Mouse (Mus musculus): ENCODE results near the gene Myo18b. TPM values are rescaled to one million over a fixed set of nuclear protein-coding genes. Genes with fewer than 3 reads are reported as not detected.
A peak's percentile ranks its signal among the peaks of the same experiment; 100 is the strongest.

Gene Myo18b
- polyA plus RNA-seq, 1 experiment from 2014 or later, result 0.65 TPM

DNA sequence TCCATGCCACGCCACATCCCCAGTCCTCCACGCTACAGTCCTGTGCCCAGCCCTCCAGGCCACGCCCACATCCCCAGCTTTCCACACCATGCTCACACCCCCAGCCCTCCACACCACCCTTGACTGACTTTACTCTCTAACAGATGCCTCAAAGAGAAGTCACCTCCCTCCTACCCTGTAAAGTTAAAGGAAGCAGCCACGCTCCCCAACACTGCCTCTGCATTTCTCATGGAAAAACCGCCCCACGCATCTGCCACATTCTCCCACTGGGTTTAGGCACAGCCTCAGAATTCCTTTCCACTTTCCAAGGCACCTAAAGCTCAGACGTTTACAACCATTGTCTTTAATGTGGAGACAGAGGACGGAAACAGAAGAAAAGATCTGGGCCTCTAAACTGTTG, 110.1 kb downstream of the Myo18b start:
- 0 out of 2 replicates have a peak, but pooled peaks cover 10% of the 10 kb centered on the region for H3K27me3 ChIP-seq
- H3K9me3 ChIP-seq, result no peaks in the 10 kb centered on the region
- WGBS, result 81% methylated on average over 8 of the region's 8 CpGs
- no peak overlapping the region for H3K4me2 ChIP-seq
- ATAC-seq (ENCODE audit: low FRiP score), result no peak
- no peaks in the 10 kb centered on the region for H3K4me1 ChIP-seq
- H3K4me3 ChIP-seq (replicated peaks), result no peak overlapping the region
- no peaks in the 10 kb centered on the region for H3K36me3 ChIP-seq (replicated peaks)
- no peak overlapping the region for H3K27ac ChIP-seq
- H3K9ac ChIP-seq, result no peak overlapping the region

DNA sequence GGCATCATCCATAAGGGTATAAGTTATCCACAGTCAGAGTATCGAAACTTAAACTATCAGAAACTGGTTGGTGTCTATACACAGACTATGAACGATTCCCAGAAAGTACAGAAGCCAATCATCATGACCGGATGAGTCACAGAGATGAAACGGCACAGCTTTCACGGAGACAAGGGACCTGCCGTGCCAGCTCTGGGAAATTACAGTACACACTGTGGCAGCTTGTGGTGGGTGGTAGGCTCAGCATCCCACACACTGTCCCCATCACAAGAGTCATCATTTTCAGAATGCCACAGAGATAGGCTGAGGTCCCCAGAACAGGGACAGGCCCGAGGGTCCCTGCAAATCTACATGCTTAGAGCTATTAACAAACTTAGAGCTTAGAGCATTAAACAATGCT, 114.4 kb downstream of the Myo18b start:
- no peaks in the 10 kb centered on the region for H3K27me3 ChIP-seq
- no peak overlapping the region for H3K27ac ChIP-seq
- no peak overlapping the region for H3K4me2 ChIP-seq
- no peak for ATAC-seq (ENCODE audit: low FRiP score)
- no peak overlapping the region for H3K9ac ChIP-seq
- no peak overlapping the region for H3K4me3 ChIP-seq (replicated peaks)
- WGBS, result 88% methylated on average over 7 of the region's 7 CpGs
- H3K36me3 ChIP-seq (replicated peaks), result no peaks in the 10 kb centered on the region
- no peaks in the 10 kb centered on the region for H3K9me3 ChIP-seq
- H3K4me1 ChIP-seq, result peaks cover under 1% of the 10 kb centered on the region; the same call in 1 of the 2 replicates

DNA sequence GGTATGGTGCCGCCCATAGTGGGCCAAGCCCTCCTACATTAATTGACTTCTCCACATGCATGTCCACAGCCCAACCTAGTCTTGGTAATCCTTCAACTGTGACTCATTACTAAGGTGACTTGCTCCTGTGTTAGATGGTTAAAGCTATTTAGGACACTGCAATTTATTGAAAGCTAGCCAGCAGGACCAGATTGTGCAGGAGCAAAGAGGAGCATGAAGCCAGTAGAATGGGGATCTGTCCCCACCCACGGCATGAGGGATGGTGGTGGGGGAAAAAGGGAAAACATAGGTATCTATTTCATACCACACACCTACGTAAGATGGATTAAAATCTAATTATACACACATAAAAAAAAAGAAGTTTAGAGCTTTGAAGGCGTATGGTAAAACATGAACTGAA, 114.9 kb downstream of the Myo18b start:
- WGBS, result 88% methylated on average over 4 of the region's 4 CpGs
- Histone ChIP-seq H3K27ac (no peak overlapping the region), H3K9me3 (no peaks in the 10 kb centered on the region), H3K36me3 (replicated peaks) (no peaks in the 10 kb centered on the region), H3K9ac (no peak overlapping the region), H3K27me3 (no peaks in the 10 kb centered on the region), H3K4me1 (peaks cover 4% of the 10 kb centered on the region; the same call in 1 of the 2 replicates), H3K4me2 (no peak overlapping the region), H3K4me3 (replicated peaks) (no peak overlapping the region)
- ATAC-seq (ENCODE audit: low FRiP score), result no peak

DNA sequence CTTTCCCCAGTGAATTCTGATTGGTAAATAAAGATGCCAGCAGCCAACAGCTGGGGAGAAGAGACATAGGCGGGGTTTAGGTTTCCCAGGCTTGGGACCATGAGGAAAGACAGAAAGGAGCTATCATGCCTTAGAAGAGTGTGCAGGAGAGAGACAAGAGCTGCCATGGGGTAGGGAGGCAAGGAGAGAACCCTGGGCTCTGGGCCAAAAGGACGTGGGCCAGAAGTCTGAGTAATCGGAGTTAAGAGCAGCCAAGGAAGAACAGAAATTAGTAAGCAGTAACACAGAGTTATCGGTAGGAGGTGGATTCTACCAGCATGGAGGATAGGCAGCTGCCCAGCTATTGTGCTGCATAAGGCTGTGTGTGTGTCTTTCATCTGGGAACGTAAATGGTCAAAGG, 115.8 kb downstream of the Myo18b start:
- WGBS, result 77% methylated on average over 5 of the region's 5 CpGs
- Histone ChIP-seq H3K27ac (no peak overlapping the region), H3K36me3 (replicated peaks) (no peaks in the 10 kb centered on the region), H3K27me3 (0 out of 2 replicates have a peak, but pooled peaks cover 4% of the 10 kb centered on the region), H3K4me1 (peaks cover 4% of the 10 kb centered on the region; the same call in 1 of the 2 replicates), H3K4me2 (no peak overlapping the region), H3K9me3 (no peaks in the 10 kb centered on the region), H3K9ac (no peak overlapping the region), H3K4me3 (replicated peaks) (no peak overlapping the region)
- no peak for ATAC-seq (ENCODE audit: low FRiP score)

DNA sequence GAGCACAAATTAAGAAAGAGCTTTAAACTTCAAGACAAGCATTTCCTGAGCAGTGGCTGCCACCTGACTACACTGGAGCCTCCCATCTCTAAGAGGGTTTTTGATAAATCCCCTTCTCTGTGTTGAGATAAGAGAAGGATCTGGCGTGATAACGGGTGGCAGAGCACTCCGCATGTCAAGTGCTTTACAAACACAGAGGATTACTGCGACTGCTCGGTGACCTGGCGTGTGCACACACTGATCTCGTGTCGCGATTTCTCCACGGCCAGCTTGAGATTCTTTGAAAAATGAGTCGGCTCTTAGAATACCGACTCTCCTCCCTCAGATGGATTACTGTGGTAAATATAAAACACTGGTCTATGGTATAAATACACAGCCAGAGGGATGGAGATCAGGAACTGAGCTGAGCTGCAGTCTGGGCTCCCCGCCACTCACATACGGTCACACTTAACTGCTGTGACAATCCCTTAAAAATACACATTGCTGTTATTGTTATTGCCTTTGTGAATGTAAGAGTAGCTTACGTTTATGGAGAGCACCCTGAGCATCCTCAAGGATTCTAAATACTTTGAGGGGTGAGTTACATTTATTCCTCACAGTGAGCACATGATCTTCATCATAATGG, 119.3 kb downstream of the Myo18b start:
- no peak overlapping the region for H3K4me3 ChIP-seq (replicated peaks)
- H3K4me1 ChIP-seq, result peaks cover 4% of the 10 kb centered on the region; the same call in 1 of the 2 replicates
- H3K27me3 ChIP-seq, result 0 out of 2 replicates have a peak, but pooled peaks cover 4% of the 10 kb centered on the region
- H3K4me2 ChIP-seq, result no peak overlapping the region
- no peak for ATAC-seq (ENCODE audit: low FRiP score)
- no peak overlapping the region for H3K9ac ChIP-seq
- no peaks in the 10 kb centered on the region for H3K36me3 ChIP-seq (replicated peaks)
- no peak overlapping the region for H3K27ac ChIP-seq
- no peaks in the 10 kb centered on the region for H3K9me3 ChIP-seq
- 72% methylated on average over 15 of the region's 15 CpGs for WGBS

DNA sequence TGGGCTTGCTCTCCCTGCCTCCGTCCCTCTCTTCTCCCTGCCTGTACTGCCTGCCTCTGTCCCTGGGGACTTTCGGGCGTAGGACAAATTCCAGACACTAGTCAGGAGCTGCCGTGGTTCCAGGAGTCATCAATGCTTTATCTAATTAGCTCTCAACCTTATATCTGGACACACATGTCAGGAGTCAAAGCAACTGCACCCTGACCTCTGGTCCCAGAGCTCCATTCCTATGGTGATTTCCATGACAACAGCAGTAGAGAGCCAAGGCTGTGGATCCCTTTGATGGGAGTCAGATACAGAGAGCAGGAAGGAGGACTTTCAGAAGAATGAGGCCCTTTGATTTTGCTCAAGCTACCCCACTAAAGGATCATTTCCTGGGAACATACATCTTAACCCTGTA, 122.7 kb downstream of the Myo18b start:
- Histone ChIP-seq H3K4me2 (no peak overlapping the region), H3K4me1 (peaks cover 13% of the 10 kb centered on the region; the same call in 1 of the 2 replicates), H3K9ac (no peak overlapping the region), H3K36me3 (replicated peaks) (no peaks in the 10 kb centered on the region), H3K27me3 (0 out of 2 replicates have a peak, but pooled peaks cover 4% of the 10 kb centered on the region), H3K27ac (no peak overlapping the region), H3K9me3 (no peaks in the 10 kb centered on the region), H3K4me3 (replicated peaks) (no peak overlapping the region)
- no peak for ATAC-seq (ENCODE audit: low FRiP score)
- WGBS, result 56% methylated on average over 4 of the region's 4 CpGs

DNA sequence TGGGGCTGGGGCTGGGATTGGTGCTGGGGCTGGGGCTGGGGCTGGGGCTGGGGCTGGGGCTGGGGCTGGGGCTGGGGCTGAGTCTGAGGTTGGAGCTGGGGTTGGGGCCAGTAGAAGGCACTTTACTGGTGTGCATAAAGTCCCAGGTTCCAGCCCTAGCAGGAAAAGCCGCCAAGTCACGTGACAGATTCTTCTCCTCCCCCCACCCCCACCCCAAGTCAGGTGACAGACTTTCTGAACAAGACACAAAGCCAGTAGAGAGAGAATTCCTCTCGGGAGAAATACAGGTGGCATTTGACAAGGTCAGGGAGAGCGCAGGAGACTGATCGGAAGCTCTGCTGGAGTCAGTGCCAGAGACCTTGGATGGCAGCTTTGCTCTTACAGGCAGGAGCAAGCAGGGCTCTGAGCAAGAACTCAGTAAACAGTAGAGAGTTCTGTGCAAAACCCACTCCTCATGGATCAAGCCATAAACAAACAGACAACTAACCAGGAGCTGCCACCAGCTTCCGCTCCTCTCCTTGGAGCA, 124.7 kb downstream of the Myo18b start:
- Histone ChIP-seq H3K9me3 (no peaks in the 10 kb centered on the region), H3K36me3 (replicated peaks) (no peaks in the 10 kb centered on the region), H3K4me3 (replicated peaks) (no peak overlapping the region), H3K4me2 (no peak overlapping the region), H3K9ac (no peak overlapping the region), H3K27me3 (0 out of 2 replicates have a peak, but pooled peaks cover 4% of the 10 kb centered on the region), H3K27ac (no peak overlapping the region), H3K4me1 (peaks cover 10% of the 10 kb centered on the region; the same call in 1 of the 2 replicates)
- 62% methylated on average over 6 of the region's 6 CpGs for WGBS
- ATAC-seq (ENCODE audit: low FRiP score), result no peak

DNA sequence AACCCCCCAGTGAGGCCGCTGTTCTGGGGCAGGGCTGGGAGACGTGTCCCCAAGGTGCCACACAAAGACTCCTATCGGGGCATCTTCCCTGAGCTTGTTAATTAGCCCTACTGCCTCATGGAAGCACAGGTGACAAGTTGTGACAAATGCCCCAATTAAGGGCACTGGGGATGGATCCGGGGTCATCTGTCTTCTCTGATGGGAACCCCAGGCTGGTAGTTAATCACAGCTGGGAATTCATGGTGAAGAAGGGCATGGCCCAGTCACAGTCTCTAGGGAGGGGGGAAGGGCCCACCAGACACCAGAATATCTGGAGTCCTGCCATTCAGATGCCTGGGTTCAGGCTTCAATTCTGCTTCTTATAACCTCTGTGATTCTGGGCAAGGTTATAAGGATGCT, 126.4 kb downstream of the Myo18b start:
- Histone ChIP-seq H3K9me3 (no peaks in the 10 kb centered on the region), H3K27ac (no peak overlapping the region), H3K4me2 (no peak overlapping the region), H3K4me1 (0 out of 2 replicates have a peak, but pooled peaks cover 10% of the 10 kb centered on the region), H3K27me3 (no peaks in the 10 kb centered on the region), H3K9ac (no peak overlapping the region), H3K36me3 (replicated peaks) (no peaks in the 10 kb centered on the region), H3K4me3 (replicated peaks) (no peak overlapping the region)
- no peak; the same call in 1 of the 2 replicates for ATAC-seq (ENCODE audit: low FRiP score)
- 25% methylated on average over 4 of the region's 4 CpGs for WGBS

DNA sequence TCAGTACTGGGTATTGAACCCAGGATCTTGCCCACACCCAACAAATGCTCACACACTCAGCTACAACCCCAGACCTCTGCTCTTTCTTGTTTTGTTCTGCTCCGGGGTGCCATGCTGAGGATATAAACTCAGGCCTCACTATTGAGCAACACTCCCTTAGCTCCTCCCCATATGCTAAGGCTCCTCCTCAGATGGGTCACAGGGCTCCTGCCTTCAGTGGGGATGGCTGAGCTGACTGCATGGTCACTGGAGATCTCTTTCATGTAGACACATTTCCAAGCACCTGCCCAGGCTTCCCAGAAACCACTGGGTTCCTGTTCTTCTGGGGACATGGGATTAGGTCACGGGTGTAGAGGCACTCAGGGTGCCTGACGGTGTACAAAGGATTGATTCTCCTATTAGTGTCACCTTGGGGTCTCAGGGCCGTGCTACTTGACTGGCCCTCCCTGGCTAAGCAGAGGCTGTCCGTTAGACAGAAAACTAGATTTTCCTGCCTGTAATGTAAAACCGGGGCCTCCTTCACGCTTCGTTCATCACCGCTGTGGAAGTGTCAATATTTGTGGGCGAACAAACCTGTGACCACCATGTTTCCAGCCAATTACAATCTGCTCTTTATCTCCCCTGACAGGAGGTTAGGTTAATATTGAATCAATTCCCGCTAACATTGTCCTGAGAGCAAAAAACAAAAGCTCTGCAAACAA, 127.0 kb downstream of the Myo18b start:
- ATAC-seq (ENCODE audit: low FRiP score), result 0 out of 2 replicates have a peak, but pooled peaks have one; percentile 27
- Histone ChIP-seq H3K9ac (no peak overlapping the region), H3K4me1 (0 out of 2 replicates have a peak, but pooled peaks cover 10% of the 10 kb centered on the region), H3K36me3 (replicated peaks) (no peaks in the 10 kb centered on the region), H3K27ac (no peak overlapping the region), H3K27me3 (no peaks in the 10 kb centered on the region), H3K4me2 (no peak overlapping the region), H3K9me3 (no peaks in the 10 kb centered on the region), H3K4me3 (replicated peaks) (no peak overlapping the region)
- WGBS, result 57% methylated on average over 11 of the region's 11 CpGs

DNA sequence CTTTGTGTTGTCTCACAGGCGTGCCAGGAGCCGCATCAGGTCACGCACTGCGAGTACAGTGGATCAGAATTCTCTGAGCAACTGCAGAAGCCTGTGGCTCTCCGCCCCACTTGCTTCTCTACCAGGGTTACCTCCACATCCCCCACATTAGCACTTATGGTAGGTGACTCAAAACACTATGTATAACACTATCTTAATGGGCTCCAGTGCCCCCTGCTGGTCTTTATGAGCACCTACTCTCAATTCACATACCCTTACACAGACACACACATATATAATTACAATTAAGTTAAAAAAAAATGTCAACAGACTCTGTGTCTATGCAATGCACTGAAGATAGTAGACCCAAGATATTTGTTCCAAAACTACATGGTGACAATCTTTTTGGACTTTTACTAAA, 127.6 kb downstream of the Myo18b start:
- H3K36me3 ChIP-seq (replicated peaks), result no peaks in the 10 kb centered on the region
- 0 out of 2 replicates have a peak, but pooled peaks cover 10% of the 10 kb centered on the region for H3K4me1 ChIP-seq
- no peak overlapping the region for H3K27ac ChIP-seq
- no peaks in the 10 kb centered on the region for H3K27me3 ChIP-seq
- H3K9me3 ChIP-seq, result no peaks in the 10 kb centered on the region
- ATAC-seq (ENCODE audit: low FRiP score), result no peak
- no peak overlapping the region for H3K4me2 ChIP-seq
- no peak overlapping the region for H3K4me3 ChIP-seq (replicated peaks)
- H3K9ac ChIP-seq, result no peak overlapping the region
- WGBS, result 95% methylated on average over 5 of the region's 5 CpGs

DNA sequence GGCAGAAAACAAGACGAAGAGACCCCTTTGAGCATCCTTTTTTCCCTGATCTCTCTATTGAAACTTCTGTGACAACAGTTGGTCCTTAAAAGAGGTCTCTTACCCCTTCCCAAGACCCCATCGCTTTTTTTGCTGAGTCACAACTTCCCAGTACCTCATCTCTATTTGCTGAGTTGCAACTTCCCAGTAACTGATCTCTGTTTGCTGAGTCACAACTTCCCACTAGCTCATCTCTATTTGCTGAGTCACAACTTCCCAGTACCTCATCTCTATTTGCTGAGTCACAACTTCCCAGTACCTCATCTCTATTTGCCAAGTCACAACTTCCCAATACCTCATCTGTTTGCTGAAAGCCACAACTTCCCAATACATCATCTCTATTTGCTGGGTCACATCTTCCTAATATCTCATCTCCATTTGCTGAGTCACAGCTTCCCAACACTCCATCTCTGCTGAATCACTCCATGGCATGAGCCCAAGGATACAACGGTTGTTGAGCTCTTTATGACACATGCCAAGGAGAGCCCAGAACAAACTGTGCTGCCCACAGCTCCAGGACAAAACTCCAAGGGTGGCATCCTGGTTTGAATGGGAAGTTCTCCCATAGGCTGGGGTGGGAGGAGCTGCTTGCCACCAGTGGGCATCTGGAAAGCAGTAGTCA, 134.6 kb downstream of the Myo18b start:
- no peaks in the 10 kb centered on the region for H3K36me3 ChIP-seq (replicated peaks)
- no peaks in the 10 kb centered on the region for H3K9me3 ChIP-seq
- H3K4me2 ChIP-seq, result no peak overlapping the region
- 0 out of 2 replicates have a peak, but pooled peaks cover 3% of the 10 kb centered on the region for H3K27me3 ChIP-seq
- no peak overlapping the region for H3K4me3 ChIP-seq (replicated peaks)
- WGBS, result 84% methylated on average over 3 of the region's 3 CpGs
- H3K9ac ChIP-seq, result no peak overlapping the region
- H3K27ac ChIP-seq, result no peak overlapping the region
- no peaks in the 10 kb centered on the region for H3K4me1 ChIP-seq
- ATAC-seq (ENCODE audit: low FRiP score), result no peak

DNA sequence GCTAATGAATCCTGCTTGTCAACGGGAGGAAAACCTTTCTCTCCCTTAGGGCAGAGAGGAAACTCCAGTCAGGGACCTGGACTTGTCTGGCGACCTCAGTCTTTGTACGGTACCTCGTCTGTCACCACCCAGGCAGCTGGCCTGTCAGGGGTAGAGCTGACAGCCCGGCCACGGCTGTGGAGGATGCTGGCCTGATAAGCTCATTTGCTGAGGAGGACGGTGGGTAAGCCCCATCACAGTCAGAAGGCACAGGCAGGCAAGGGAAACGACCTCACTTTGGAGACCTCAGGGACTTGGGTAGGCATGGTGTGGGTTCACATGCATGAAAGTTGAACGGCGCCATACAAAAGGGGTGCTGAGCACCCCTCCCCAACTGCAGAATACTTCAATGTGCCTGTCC, 140.6 kb downstream of the Myo18b start:
- Histone ChIP-seq H3K4me2 (no peak overlapping the region), H3K4me3 (replicated peaks) (no peak overlapping the region), H3K27ac (no peak overlapping the region), H3K9ac (no peak overlapping the region), H3K9me3 (no peaks in the 10 kb centered on the region), H3K27me3 (peaks cover 15% of the 10 kb centered on the region), H3K4me1 (peaks cover 11% of the 10 kb centered on the region), H3K36me3 (replicated peaks) (no peaks in the 10 kb centered on the region)
- WGBS, result 42% methylated on average over 10 of the region's 10 CpGs
- no peak for ATAC-seq (ENCODE audit: low FRiP score)

Data from forebrain, embryonic 12.5 days (tissue).